Mouse (Mus musculus): ENCODE measurements around the gene Castor1. TPM values are rescaled to one million over a fixed set of nuclear protein-coding genes. Genes with fewer than 3 reads are reported as not detected.
"Not testable (repeated sequence)": the region's sequence is repeated elsewhere in the genome, so short reads cannot be mapped to it uniquely, and the experiment has no call there.

Castor1 gene
- polyA plus RNA-seq (2015; fragmentation: Nextera tagmentation; extraction: Ambion mirVana), result 1.5 TPM in 2 replicates

- H3K4me1 ChIP-seq (replicated peaks), result peaks cover 56% of the 10 kb centered on the region
Measured at GRCm38 (mm10) chr11:4217914-4218629, at the start of gene Castor1. Castor1 (plus strand) TSS chr11:4218225.

GRCm38 (mm10) chr11:4174586-4174985 is 43.4 kb upstream of the Castor1 start:
- Histone ChIP-seq H3K4me1 (replicated peaks) (no peaks in the 10 kb centered on the region), H3K27ac (replicated peaks) (no peak overlapping the region), H3K9ac (no peak overlapping the region), H3K4me3 (replicated peaks) (no peak overlapping the region), H3K4me2 (no peak overlapping the region), H3K36me3 (replicated peaks) (peaks cover 100% of the 10 kb centered on the region), H3K27me3 (no peaks in the 10 kb centered on the region), H3K9me3 (replicated peaks) (no peaks in the 10 kb centered on the region)
- 89% methylated on average over 5 of the region's 5 CpGs for WGBS (ENCODE audit: insufficient replicate concordance)
- no peak for ATAC-seq (ENCODE audit: insufficient read depth)

More at GRCm38 (mm10) chr11:4217914-4218629, at the start of gene Castor1:
- Histone ChIP-seq H3K9ac (peak within 1 kb of the TSS; percentile 65), H3K4me2 (peak within 1 kb of the TSS; percentile 98), H3K36me3 (replicated peaks) (peaks cover 13% of the 10 kb centered on the region), H3K4me3 (replicated peaks) (peak within 1 kb of the TSS; percentile 64), H3K9me3 (replicated peaks) (no peaks in the 10 kb centered on the region), H3K27me3 (peaks cover 21% of the 10 kb centered on the region), H3K27ac (replicated peaks) (peak within 1 kb of the TSS; percentile 64)
- WGBS (ENCODE audit: insufficient replicate concordance), result 3% methylated on average over 47 of the region's 56 CpGs
- peak; percentile 91 for ATAC-seq (ENCODE audit: insufficient read depth)

- no peak overlapping the region for H3K9ac ChIP-seq
- no peak overlapping the region for H3K27ac ChIP-seq (replicated peaks)
- WGBS (ENCODE audit: insufficient replicate concordance), result 78% methylated on average over 4 of the region's 4 CpGs
- no peak for ATAC-seq (ENCODE audit: insufficient read depth)
- H3K27me3 ChIP-seq, result no peaks in the 10 kb centered on the region
- no peak overlapping the region for H3K4me2 ChIP-seq
- H3K36me3 ChIP-seq (replicated peaks), result peaks cover 99% of the 10 kb centered on the region
- H3K4me1 ChIP-seq (replicated peaks), result no peaks in the 10 kb centered on the region
- H3K4me3 ChIP-seq (replicated peaks), result no peak overlapping the region
- H3K9me3 ChIP-seq (replicated peaks), result no peaks in the 10 kb centered on the region
Measured at GRCm38 (mm10) chr11:4177716-4178115, 40.3 kb upstream of the Castor1 start.

- H3K27me3 ChIP-seq, result no peaks in the 10 kb centered on the region
- no peak for ATAC-seq (ENCODE audit: insufficient read depth)
- no peaks in the 10 kb centered on the region for H3K9me3 ChIP-seq (replicated peaks)
- no peak overlapping the region for H3K4me2 ChIP-seq
- H3K9ac ChIP-seq, result no peak overlapping the region
- no peak overlapping the region for H3K27ac ChIP-seq (replicated peaks)
- peaks cover 6% of the 10 kb centered on the region for H3K4me1 ChIP-seq (replicated peaks)
- peaks cover 62% of the 10 kb centered on the region for H3K36me3 ChIP-seq (replicated peaks)
- H3K4me3 ChIP-seq (replicated peaks), result no peak overlapping the region
- WGBS (ENCODE audit: insufficient replicate concordance), result 39% methylated on average over 1 of the region's 1 CpGs
Measured at GRCm38 (mm10) chr11:4182061-4182460, 36.0 kb upstream of the Castor1 start.

GRCm38 (mm10) chr11:4183511-4183910 is 34.5 kb upstream of the Castor1 start:
- ATAC-seq (ENCODE audit: insufficient read depth), result no peak
- H3K9me3 ChIP-seq (replicated peaks), result no peaks in the 10 kb centered on the region
- H3K4me3 ChIP-seq (replicated peaks), result no peak overlapping the region
- H3K4me2 ChIP-seq, result no peak overlapping the region
- H3K9ac ChIP-seq, result no peak overlapping the region
- no peaks in the 10 kb centered on the region for H3K27me3 ChIP-seq
- no peak overlapping the region for H3K27ac ChIP-seq (replicated peaks)
- H3K36me3 ChIP-seq (replicated peaks), result peaks cover 47% of the 10 kb centered on the region
- peaks cover 20% of the 10 kb centered on the region for H3K4me1 ChIP-seq (replicated peaks)

GRCm38 (mm10) chr11:4184251-4184952 is 33.6 kb upstream of the Castor1 start:
- Histone ChIP-seq H3K4me3 (replicated peaks) (no peak overlapping the region), H3K4me2 (no peak overlapping the region), H3K4me1 (replicated peaks) (peaks cover 21% of the 10 kb centered on the region), H3K36me3 (replicated peaks) (peaks cover 39% of the 10 kb centered on the region), H3K9me3 (replicated peaks) (no peaks in the 10 kb centered on the region), H3K27me3 (no peaks in the 10 kb centered on the region), H3K27ac (replicated peaks) (no peak overlapping the region), H3K9ac (no peak overlapping the region)
- ATAC-seq (ENCODE audit: insufficient read depth), result no peak
- 65% methylated on average over 4 of the region's 4 CpGs for WGBS (ENCODE audit: insufficient replicate concordance)

- not testable (repeated sequence) for H3K27me3 ChIP-seq; H3K9ac ChIP-seq; H3K4me2 ChIP-seq; H3K9me3 ChIP-seq (replicated peaks); H3K4me3 ChIP-seq (replicated peaks); ATAC-seq (ENCODE audit: insufficient read depth); H3K27ac ChIP-seq (replicated peaks)
- 72% methylated on average over 6 of the region's 6 CpGs for WGBS (ENCODE audit: insufficient replicate concordance)
- peaks cover 27% of the 10 kb centered on the region for H3K4me1 ChIP-seq (replicated peaks)
- H3K36me3 ChIP-seq (replicated peaks), result peaks cover 28% of the 10 kb centered on the region
Measured at GRCm38 (mm10) chr11:4185480-4185879, 32.5 kb upstream of the Castor1 start.

GRCm38 (mm10) chr11:4186486-4187317 is 31.3 kb upstream of the Castor1 start, which contains the start of gene Tbc1d10a:
Tbc1d10a (plus strand) TSS chr11:4186789.
- Histone ChIP-seq H3K9ac (peak within 1 kb of the TSS; percentile 93), H3K4me1 (replicated peaks) (peaks cover 38% of the 10 kb centered on the region), H3K4me3 (replicated peaks) (peak within 1 kb of the TSS; percentile 86), H3K4me2 (peak within 1 kb of the TSS; percentile 98), H3K27ac (replicated peaks) (peak within 1 kb of the TSS; percentile 72), H3K9me3 (replicated peaks) (no peaks in the 10 kb centered on the region), H3K36me3 (replicated peaks) (peaks cover 16% of the 10 kb centered on the region), H3K27me3 (no peaks in the 10 kb centered on the region)
- under 1% methylated on average over 71 of the region's 71 CpGs for WGBS (ENCODE audit: insufficient replicate concordance)
- peak; percentile 99 for ATAC-seq (ENCODE audit: insufficient read depth)

GRCm38 (mm10) chr11:4187318-4187700 is 30.7 kb upstream of the Castor1 start:
- Histone ChIP-seq H3K9me3 (replicated peaks) (no peaks in the 10 kb centered on the region), H3K9ac (peak overlapping the region; percentile 93), H3K36me3 (replicated peaks) (peaks cover 10% of the 10 kb centered on the region), H3K27me3 (no peaks in the 10 kb centered on the region), H3K27ac (replicated peaks) (no peak overlapping the region), H3K4me1 (replicated peaks) (peaks cover 38% of the 10 kb centered on the region), H3K4me2 (peak overlapping the region; percentile 98), H3K4me3 (replicated peaks) (peak overlapping the region; percentile 86)
- WGBS (ENCODE audit: insufficient replicate concordance), result 24% methylated on average over 9 of the region's 9 CpGs
- no peak for ATAC-seq (ENCODE audit: insufficient read depth)

GRCm38 (mm10) chr11:4189182-4189581 is 28.8 kb upstream of the Castor1 start:
- H3K27ac ChIP-seq (replicated peaks), result no peak overlapping the region
- 62% methylated on average over 6 of the region's 6 CpGs for WGBS (ENCODE audit: insufficient replicate concordance)
- H3K36me3 ChIP-seq (replicated peaks), result no peaks in the 10 kb centered on the region
- no peaks in the 10 kb centered on the region for H3K9me3 ChIP-seq (replicated peaks)
- H3K4me1 ChIP-seq (replicated peaks), result peaks cover 38% of the 10 kb centered on the region
- H3K27me3 ChIP-seq, result no peaks in the 10 kb centered on the region
- no peak overlapping the region for H3K9ac ChIP-seq
- H3K4me3 ChIP-seq (replicated peaks), result no peak overlapping the region
- ATAC-seq (ENCODE audit: insufficient read depth), result no peak
- H3K4me2 ChIP-seq, result no peak overlapping the region

- H3K9me3 ChIP-seq (replicated peaks), result no peaks in the 10 kb centered on the region
- no peaks in the 10 kb centered on the region for H3K36me3 ChIP-seq (replicated peaks)
- no peak overlapping the region for H3K4me2 ChIP-seq
- no peaks in the 10 kb centered on the region for H3K27me3 ChIP-seq
- H3K4me1 ChIP-seq (replicated peaks), result peaks cover 38% of the 10 kb centered on the region
- no peak for ATAC-seq (ENCODE audit: insufficient read depth)
- H3K27ac ChIP-seq (replicated peaks), result no peak overlapping the region
- no peak overlapping the region for H3K4me3 ChIP-seq (replicated peaks)
- WGBS (ENCODE audit: insufficient replicate concordance), result 74% methylated on average over 3 of the region's 3 CpGs
- H3K9ac ChIP-seq, result no peak overlapping the region
Measured at GRCm38 (mm10) chr11:4190677-4191076, 27.3 kb upstream of the Castor1 start.
